Mouse (Mus musculus) megakaryocyte, embryonic 14.5 days (primary cell): Measurements from ENCODE around the gene Lrba.

Experiments
- FLI1 ChIP-seq: IDR thresholded peaks from 2 replicates; pipeline ENCODE4 v1.6.1; 2012; ENCODE audit warnings: low read length, inconsistent platforms, mixed read lengths
- GATA1 ChIP-seq: IDR thresholded peaks from 3 replicates; pipeline ENCODE4 v1.6.1; 2012; ENCODE audit warnings: mixed read lengths, low read length, inconsistent platforms, borderline replicate concordance

- TF ChIP-seq GATA1 (no peak), FLI1 (no peak)
Measured at GRCm38 (mm10) chr3:86641393-86641792, 416.9 kb downstream of the Lrba start.
